Mouse (Mus musculus) bone marrow macrophage, adult 2 months (primary cell): ENCODE results near the gene Itprid2.

Experiments used
- CTCF ChIP-seq: IDR thresholded peaks from 2 replicates; pipeline ENCODE4 v1.5.1; 2012; ENCODE audit warnings: low read depth, mild to moderate bottlenecking, low read length, moderate library complexity
- POLR2A ChIP-seq: IDR thresholded peaks from 2 replicates; pipeline ENCODE4 v1.6.1; 2012; ENCODE audit warnings: mild to moderate bottlenecking, low read depth, low read length, borderline replicate concordance

DNA sequence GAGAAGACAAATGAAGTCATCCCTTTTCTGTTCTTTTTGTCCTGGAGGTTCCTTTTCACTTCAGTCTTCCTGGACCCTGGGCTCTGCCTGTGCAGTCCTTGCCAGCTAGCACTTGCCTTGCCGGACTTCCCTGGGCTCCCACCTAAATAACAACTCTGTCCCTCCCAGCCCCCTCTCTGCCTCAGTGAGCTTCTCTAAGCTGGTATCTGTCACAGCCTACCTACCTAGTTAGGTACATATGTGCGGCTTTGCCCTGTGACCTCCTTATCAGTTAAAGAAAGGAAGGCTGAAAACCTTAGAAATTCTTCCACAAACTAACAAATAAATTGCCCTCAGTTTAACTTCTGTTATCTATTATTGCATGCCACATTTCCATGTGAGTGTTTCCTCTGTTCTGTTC, 28.0 kb upstream of the Itprid2 start:
- no peak for TF ChIP-seq CTCF
- no peak for TF ChIP-seq POLR2A
